Mouse (Mus musculus) olfactory bulb, adult 2 months (tissue): ENCODE measurements around the gene Ppp2r5e.

Source experiments
- CTCF ChIP-seq: fragments of 200-500 bp; IDR thresholded peaks from 2 replicates; pipeline ENCODE4 v1.5.1; 2012; ENCODE audit warnings: low read depth, mild to moderate bottlenecking, low read length, moderate library complexity; ENCODE audit not compliant: insufficient read depth
- POLR2A ChIP-seq: fragments of 200-500 bp; IDR thresholded peaks from 2 replicates; pipeline ENCODE4 v1.6.1; 2012; ENCODE audit warnings: mild to moderate bottlenecking, low read depth, low read length, moderate library complexity; ENCODE audit not compliant: insufficient read depth

DNA sequence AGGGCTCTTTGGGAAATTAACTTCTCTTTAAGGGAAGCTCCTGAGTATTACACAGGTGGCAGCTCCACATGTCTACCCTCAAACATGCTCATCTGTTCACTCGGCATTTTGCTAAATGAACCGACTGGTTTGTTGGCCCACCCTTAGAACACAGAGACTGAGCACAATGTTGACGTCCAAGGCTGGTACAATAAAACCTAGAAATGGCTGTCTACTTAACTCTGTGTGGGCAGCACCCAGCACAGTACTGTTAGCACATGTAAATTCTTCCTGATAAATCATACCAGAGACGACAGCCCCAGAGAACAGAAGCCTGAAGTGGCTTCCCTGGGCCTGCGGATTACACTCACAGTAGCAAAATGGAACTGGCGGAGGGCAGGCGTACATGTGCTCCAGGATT is 59.5 kb downstream of the Ppp2r5e start:
- TF ChIP-seq CTCF (no peak), POLR2A (no peak)
